Mouse (Mus musculus): Measurements from ENCODE around the gene Lpcat2b.

DNA sequence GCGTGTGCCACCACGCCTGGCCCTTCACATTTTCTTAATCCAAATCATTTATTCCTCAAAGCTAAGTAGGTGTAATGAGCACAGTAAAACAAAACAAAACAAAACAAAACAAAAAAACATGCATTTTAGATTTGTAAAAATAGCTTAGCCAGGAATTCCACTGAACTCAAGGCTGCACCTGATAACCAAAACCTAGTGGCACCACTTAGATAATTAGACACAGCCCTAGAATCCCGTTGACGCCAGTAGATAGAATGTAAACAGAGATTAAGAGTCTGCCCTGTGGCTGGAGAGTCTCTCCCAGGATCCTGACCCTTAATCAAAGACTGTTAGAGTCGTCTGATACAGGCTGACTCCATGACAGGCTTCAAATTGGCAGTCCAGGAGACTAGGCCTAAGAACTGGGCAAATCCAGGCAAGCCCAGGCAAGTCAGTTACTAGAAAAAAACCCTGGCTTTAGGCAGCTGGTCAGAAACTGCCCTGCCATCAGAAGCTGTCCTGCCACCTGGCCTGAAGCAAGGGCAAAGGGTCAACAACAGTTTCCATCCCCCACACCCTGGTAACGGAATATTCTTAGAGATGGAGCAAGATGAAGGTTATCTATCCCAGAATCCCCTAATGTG, 5.3 kb downstream of the Lpcat2b start:
- no peak for TF ChIP-seq CTCF (IDR thresholded peaks at IDR 0.05; ENCODE audit: low read depth, low read length)
- no peak for TF ChIP-seq POLR2A (IDR thresholded peaks at IDR 0.05; ENCODE audit: borderline replicate concordance, low read depth, low read length)

All from bone marrow macrophage, adult 2 months (primary cell).